Mouse (Mus musculus): Measurements from ENCODE around the gene Vmn2r19.
"Not testable (repeated sequence)": the region's sequence is repeated elsewhere in the genome, so short reads cannot be mapped to it uniquely, and the experiment has no call there.

The Vmn2r19 gene

DNA sequence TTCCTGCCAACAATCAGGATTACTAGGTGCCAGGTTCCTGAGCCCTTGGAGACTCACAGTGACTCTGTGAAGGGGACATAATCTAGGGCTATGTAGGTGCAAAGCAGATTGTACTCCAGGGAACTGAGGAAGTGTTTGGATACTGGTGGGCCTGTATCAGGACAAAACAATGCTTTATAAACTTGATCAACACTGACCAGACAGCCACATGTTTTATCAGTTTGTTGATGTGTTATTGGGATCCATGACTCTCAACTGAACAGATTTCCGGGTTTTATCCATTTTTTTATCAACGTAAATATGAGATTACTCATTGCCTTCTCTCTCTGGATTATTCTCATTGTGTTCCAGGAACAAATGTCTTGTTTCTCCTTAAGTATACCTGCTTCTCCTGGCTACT, at the start of gene Vmn2r19:
Gene Vmn2r19 (plus strand): TSS at position 301 of the 400 bp plus-strand sequence.
- DNase-seq (ENCODE audit: extremely low spot score, low spot score) = no peak

DNA sequence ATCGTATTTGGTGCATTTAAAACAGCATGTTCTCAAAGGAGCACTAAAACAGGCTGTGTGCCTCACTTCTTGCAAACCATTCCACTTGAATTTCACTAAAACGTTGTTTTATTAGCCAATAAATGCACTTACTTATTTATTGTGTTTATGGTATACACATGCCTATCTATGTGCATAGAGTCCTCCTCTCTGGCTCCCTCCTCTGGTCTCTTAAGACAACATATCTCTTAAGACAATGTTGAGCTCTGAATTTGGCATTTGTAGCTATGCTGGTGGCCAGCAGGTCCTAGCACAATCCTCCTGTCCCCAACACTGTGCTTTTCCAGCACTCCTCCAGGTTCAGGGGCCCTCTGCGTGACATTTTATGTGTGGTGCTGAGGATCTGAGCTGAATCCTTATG, 49.2 kb upstream of the Vmn2r19 start:
- DNase-seq (ENCODE audit: extremely low spot score, low spot score) = no peak

DNA sequence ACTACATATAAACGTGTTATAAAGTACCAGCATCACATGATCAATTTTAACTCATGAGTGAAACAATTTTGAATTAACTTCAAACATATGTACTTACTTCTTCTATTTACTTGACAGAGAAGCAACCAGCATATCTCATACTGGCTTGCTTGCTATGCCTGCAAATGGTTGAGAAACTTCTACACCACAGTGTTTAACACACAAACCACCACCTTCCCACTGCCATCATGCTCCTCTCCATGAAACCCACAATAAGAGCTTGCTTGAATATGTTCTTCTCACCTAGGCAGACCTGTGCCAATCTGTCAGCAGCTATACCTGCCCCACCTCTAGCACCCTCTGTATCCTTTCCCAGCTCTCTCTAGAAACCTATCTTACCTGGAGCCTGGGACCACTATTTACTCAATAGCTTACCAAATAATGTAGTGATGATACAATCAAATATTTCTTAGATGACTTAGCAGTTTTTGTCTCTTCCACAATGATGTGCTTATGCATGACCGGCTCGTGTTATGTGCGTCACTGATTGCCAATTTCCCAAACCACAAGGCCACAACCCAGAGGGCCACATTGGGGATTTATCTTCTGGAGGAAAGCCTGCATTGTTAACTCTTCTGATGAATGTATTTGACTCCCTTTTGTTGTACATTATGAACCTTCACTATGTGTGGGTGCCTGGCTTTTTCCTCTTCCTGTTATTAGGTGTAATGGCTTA, 48.1 kb upstream of the Vmn2r19 start:
- DNase-seq (ENCODE audit: extremely low spot score, low spot score) = no peak

DNA sequence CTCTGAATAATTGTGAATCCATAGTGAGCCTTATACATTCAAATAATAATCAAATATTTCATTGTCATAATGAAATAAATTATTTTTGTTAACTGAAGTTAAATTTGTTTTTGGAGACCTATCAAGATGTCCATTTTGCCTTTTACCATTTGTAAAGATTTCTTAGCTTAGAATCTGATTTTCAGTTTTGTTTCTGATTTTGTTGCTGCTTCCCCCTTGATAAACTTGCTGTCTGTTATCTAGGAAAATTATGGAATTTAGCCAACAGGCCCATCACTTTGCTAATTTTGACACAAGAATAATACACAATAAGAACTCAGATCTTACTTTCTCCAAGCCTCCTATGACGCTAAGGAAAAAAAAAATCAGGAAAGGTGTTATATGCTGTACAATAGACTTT, 47.3 kb upstream of the Vmn2r19 start:
- no peak for DNase-seq (ENCODE audit: extremely low spot score, low spot score)

DNA sequence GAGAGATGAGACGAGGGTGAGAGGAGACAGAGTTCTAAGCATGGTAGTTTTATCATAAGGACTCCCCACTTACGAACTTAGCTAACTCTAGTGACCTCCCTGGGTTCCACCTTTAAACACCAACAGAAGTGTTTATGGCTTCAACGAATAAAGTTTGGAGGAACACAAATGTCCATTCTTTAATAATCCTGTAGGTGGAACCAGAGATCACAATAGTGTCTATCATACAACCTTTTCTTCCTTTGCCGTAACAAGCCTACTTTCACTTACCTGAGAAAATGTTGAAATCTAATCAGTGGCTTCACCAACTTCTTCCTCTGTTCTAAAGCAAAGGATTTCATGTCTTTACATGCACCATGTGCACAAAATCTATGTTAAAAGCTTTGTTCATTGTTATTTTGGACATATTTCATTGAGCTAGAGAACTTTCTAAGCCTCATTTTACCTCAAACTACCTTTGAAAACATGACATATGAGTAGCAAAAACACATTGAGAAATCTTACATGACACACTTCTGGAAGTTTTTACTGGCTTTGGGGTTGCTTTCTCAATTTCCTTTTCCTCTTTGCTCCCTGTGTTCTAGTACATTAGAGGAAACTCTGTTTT, 46.5 kb upstream of the Vmn2r19 start, which contains the start of gene Clec4d:
Gene Clec4d (plus strand): TSS at position 557 of the 607 bp plus-strand sequence.
- DNase-seq (ENCODE audit: extremely low spot score, low spot score) = no peak

DNA sequence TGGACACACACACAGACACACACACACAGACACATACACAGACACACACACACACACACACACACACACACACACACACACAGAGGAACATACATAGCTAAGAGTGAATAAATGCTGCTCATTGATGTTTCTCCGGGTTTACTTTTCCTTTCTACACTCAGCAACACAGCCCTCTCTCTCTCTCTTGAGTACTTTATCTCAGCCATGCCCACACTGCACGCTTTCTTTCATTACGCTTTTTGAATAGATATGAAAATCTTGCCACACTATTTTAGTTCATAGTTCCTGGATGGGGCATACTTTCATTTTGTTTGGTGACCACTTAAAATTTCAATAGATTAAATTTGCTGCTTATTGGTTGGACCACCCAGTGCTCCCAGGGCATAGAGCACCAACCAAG, 43.9 kb upstream of the Vmn2r19 start:
- DNase-seq (ENCODE audit: extremely low spot score, low spot score) = no peak

DNA sequence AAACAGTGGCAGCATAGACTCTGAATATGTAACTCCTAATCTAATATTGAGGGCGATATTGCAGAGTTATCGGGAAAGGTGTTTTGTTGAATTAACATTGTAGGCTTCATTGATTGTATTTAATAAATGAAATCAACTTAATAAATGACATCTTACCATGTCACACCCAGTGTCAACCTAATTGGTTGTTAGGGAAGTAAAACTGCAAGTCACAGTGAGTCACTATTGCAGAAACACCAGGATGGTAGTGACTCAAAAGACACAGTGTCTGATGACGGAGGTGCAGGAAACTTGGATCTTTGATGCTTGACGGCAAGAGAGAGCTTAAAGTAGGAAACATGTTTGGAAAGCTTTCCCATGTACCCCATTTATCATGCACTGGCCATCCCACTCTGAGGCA, 42.3 kb upstream of the Vmn2r19 start:
- DNase-seq (ENCODE audit: extremely low spot score, low spot score) = no peak

DNA sequence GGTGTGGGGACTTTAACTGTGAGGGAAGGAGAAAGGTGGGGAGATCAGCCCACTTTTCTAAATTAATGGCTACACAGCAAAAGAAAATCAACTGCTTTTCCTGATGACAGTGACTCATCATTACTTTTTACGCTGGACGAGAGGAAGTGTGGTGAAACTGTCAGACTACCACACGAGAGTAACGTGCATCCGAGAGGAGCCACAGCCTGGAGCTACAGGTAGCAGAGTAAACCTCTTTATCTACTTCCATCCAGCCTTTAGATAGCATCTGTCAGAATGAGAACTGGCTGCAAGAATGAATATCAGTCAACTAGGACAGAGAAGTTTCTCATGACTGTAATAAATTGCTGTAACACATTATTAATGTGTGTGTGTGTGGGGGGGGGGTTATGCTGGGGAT, 41.2 kb upstream of the Vmn2r19 start:
- no peak for DNase-seq (ENCODE audit: extremely low spot score, low spot score)

DNA sequence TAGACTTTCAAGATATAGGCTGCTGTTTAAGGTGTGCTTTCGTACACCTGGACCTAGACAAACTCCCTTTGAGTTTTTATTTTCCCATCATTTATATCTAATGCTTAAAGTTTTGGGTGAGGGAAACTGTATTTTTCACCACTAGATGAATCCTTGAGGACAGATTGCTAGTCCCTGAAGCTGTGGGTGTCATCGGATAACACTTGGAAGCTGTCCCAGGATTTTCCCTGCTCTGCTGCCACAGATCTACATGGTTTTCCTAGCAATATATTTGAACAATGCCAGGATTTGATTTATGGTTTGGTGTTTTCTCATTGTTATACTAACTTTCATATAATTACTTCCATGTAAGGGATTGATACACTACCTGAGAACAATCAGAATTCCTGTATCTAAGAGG, 28.7 kb upstream of the Vmn2r19 start:
- DNase-seq (ENCODE audit: extremely low spot score, low spot score) = no peak

DNA sequence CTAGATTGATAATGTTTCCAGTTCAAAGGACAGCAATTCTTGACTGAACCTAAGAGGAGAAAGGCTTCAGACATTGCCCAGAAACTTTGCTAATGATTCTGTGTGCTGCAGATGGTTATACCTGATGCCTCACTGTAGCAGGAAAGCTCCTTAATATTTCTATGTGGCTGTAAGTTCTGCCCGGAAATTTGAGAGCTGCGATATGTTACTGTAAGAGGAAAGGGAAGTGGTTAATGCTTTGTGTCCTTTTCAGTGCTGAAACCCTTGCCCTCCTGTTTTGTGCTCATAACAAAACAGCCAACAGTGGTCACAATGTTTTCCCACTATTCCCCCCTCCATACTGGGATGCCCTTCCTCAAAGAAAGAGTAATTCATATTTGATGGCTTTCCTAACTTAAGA, 21.8 kb upstream of the Vmn2r19 start:
- no peak for DNase-seq (ENCODE audit: extremely low spot score, low spot score)

DNA sequence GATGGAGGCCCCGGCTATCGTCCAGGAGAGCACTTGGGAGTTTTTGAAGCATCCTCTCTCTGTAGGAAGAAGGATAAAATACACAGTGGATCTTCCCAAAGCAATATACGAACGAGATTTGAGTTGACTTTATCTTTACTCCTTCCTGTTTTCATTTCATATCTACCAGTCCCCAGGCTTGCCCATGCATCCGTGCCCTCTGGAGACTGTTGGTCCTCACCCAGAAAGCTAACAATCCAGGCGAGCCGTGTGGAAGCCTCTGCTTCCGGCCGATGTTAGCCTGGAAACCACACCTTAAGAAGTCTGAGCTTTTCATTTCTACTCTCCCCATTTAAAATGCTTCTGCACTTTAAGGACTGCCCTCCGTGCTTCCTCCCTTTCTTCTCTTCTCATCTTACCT, 19.2 kb upstream of the Vmn2r19 start:
- DNase-seq (ENCODE audit: extremely low spot score, low spot score) = no peak

DNA sequence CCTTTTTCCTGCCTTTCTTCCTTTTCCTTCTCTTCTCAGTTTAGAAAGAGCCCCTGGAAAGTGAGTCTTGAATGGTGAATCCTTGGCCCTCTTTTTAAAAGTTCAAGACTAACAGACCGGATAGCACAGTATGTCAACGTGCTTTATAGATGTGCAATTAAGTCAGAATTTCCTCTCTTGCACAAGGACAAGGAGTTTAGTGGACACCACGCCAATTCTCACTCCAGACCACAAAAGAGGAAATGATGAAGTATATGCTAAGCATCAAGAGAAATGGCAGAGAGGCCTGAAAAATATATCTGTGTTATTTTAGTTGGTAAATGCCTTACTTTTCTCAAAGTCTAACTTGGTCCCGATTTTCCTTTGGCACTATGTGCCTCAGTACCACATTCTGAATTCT, 18.4 kb upstream of the Vmn2r19 start, which contains the start of gene Clec4e:
Gene Clec4e (minus strand): TSS at position 118 of the 400 bp plus-strand sequence.
- no peak for DNase-seq (ENCODE audit: extremely low spot score, low spot score)

DNA sequence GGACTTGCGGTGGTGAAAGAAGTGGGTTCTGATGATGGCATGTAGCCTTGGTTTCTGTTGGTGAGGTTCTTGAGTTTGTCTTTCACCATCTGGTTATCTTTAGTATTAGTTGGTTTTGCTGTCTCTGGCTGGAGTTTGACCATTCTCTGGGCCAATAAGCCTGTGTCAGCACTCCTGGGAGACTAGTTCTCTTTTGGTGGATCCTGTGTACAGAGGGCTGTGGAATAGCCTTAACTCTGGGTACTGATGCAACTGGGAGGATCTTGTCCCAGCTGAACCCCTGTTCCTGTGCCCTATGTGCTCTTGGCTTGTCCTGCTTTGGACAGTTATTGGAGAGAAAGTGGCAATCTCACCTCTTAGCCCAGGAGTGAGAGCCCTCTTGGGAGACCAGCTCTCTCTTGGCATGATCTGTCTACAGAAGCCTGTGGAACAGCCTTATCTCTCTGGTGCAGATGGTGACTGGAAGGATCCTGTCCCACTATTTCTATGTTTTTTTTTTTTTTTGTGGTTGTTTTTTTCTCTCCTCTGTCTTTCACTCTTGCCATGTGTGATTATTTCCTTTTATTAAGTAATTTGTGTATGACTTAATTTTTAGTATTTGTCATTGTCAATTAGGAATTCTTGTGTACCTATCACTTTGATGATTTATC, 15.3 kb upstream of the Vmn2r19 start:
- DNase-seq (ENCODE audit: extremely low spot score, low spot score) = no peak

DNA sequence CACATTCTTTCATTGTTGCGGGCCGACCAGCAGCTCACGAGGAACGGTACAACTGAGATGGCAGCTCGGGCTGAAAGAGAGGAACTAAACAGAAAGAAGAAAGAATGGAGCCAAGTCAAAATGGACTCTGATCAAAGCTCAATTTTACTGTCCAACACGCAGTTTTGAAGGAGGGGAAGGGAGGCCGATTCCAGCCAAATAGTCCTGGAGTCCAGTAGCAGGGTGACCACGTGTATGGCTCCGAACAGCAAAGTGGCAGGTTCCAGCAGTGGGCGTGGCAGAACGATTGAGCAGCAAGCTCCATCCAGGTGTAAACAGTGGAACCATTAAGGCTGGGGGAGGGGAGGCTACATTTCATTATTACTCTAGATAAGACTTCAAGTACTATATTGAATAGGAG, 14.6 kb upstream of the Vmn2r19 start:
- DNase-seq (ENCODE audit: extremely low spot score, low spot score) = not testable (repeated sequence)

DNA sequence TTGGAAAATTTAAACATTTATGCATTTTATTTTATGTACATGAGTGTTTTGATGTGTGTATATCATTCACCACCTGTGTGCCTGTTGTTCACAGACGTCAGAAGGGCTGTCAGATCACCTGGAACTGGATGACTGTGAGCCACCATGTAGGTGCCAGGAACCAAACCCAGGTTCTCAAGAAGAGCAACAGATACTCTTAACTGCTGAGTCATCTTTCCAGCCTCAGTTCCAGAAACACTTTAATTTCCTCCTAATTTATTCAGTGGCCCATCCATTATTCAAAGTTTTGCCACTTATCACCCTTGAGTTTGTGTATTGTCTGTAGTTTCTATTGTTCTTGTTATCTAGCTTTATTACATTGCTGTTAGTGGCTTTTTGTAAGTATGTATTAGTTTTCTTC, 11.4 kb upstream of the Vmn2r19 start:
- DNase-seq (ENCODE audit: extremely low spot score, low spot score) = no peak

DNA sequence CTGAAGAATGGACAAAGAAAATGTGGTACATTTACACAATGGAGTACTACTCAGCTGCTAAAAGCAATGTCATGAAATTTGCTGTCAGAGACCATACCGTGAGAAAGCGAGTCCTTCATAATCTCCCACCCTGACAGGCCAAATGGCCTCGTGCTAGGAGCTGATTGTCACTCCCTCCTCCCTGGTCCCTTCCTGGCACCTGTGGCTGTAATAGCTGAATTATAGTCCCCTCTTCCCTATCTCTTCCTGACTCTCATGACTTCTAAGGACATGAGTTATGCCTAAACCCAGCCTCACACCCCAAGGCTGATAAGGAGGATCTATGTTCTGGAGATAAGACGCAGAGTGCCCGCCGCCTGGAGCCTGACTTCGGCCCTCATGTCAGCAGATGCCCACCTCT, 1.8 kb upstream of the Vmn2r19 start:
- not testable (repeated sequence) for DNase-seq (ENCODE audit: extremely low spot score, low spot score)

DNA sequence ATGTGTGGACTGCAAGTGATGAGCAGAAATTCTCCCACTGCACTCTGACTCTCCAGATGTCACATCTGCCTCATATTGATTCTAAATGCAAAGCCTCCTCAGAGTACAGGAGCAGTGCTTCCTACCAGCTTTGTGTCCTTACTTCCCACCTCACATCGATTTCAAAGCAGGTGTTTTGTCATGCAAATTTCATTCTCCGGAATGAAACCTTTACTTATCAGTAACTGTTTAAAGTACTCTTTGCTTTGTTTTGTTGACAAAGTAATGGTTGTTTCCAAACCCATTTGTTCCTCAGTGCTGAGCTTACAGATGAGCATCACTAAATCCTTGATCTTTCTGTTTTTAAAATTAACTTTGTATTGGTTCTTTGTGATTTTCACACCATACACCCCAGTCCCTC, 24.4 kb downstream of the Vmn2r19 start:
- DNase-seq (ENCODE audit: extremely low spot score, low spot score) = no peak

DNA sequence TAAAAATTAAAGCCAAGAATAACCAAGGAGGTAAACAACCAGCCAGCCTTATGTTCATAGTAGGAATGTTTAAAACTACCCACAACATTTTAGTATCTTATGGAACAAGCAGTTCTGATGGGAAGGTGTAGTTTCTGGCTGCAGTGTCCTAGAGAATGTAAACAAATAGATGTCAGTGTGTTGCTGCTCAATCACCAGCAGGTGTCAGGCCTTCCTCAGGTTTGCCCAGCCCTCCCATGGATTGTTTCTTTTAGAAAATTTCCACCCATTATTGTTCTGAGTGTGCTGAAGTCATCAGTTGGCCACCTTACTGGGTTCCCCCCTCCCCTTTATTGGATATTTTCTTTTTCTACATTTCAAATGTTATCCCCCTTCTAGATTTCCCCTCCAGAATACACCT, 32.0 kb downstream of the Vmn2r19 start:
- DNase-seq (ENCODE audit: extremely low spot score, low spot score) = no peak

DNA sequence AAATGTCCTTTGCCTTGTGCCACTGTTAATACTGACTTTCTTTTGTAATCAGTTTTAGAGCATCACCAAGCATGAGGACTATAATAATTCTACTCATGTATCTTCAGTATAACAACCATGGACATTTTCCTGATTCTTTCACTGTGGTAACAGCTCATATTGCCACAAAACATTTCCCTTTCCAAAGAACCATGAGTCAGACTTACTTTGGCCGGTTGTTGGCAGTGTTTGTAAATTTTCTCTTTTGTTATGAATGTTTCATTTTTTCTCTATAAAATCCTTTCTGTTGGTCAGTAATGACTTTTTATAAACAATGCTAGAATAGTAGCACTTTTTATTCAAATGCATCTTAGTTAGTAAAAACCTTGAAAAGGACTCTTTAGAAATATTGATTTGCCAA, 38.0 kb downstream of the Vmn2r19 start:
- DNase-seq (ENCODE audit: extremely low spot score, low spot score) = no peak
